Mouse (Mus musculus) midbrain, embryonic 13.5 days (tissue): ENCODE measurements at regions not wholly inside any gene's neighbourhood (a gene's known extent, or its start where the extent isn't known, plus 50 kb on each side); places are given as distances from the start of the nearest gene placed in this dataset.

Source experiments
- ATAC-seq: fragments of 200-750 bp; cut with Nextera tagmentation; 2 replicates; pipeline ENCODE4 v1.8.0; 2017; ENCODE audit warnings: mild to moderate bottlenecking, moderate TSS enrichment, moderate library complexity
- H3K27ac ChIP-seq: fragments of 300-500 bp; sonication (generic); 2 replicates; pipeline ENCODE4 v1.5.1; 2015; ENCODE audit warnings: inconsistent platforms, mild to moderate bottlenecking, moderate library complexity
- H3K27me3 ChIP-seq: fragments of 300-500 bp; sonication (generic); 2 replicates; pipeline ENCODE4 v1.6.1; 2015; ENCODE audit warnings: mild to moderate bottlenecking, inconsistent platforms
- H3K36me3 ChIP-seq: fragments of 300-500 bp; sonication (generic); 2 replicates; pipeline ENCODE4 v1.6.1; 2015; ENCODE audit warnings: mild to moderate bottlenecking, inconsistent platforms
- H3K4me1 ChIP-seq: fragments of 300-500 bp; sonication (generic); replicated peaks from 2 replicates; pipeline ENCODE4 v1.6.1; 2015; ENCODE audit warnings: inconsistent platforms
- H3K4me2 ChIP-seq: fragments of 300-500 bp; sonication (generic); replicated peaks from 2 replicates; pipeline ENCODE4 v1.6.1; 2015; ENCODE audit warnings: moderate library complexity, mild to moderate bottlenecking, inconsistent platforms
- H3K4me3 ChIP-seq: fragments of 300-500 bp; sonication (generic); replicated peaks from 2 replicates; pipeline ENCODE4 v1.5.1; 2015; ENCODE audit warnings: mild to moderate bottlenecking, inconsistent platforms
- H3K9ac ChIP-seq: fragments of 300-500 bp; sonication (generic); replicated peaks from 2 replicates; pipeline ENCODE4 v1.6.1; 2015; ENCODE audit warnings: mild to moderate bottlenecking, inconsistent platforms
- H3K9me3 ChIP-seq: fragments of 300-500 bp; sonication (generic); 2 replicates; pipeline ENCODE4 v1.6.1; 2016; ENCODE audit warnings: mild to moderate bottlenecking, inconsistent platforms
- WGBS: fragments of 180-500 bp; shearing (Covaris S2); methylation state at CpG from one replicate; pipeline ENCODE4 v1.1.7; 2015; 5-methylcytosine and 5-hydroxymethylcytosine counted together

GRCm38 (mm10) chr10:60918020-60918419, 86.6 kb upstream of the Unc5b start:
- Histone ChIP-seq H3K4me2 (no peak overlapping the region), H3K4me3 (no peak overlapping the region), H3K9me3 (no peaks in the 10 kb centered on the region), H3K4me1 (peaks cover 43% of the 10 kb centered on the region), H3K9ac (no peak overlapping the region), H3K36me3 (no peaks in the 10 kb centered on the region), H3K27me3 (peaks cover 28% of the 10 kb centered on the region), H3K27ac (peak overlapping the region; percentile 51)
- ATAC-seq, result peak; percentile 72
- 2% methylated on average over 8 of the region's 8 CpGs for WGBS

- peaks cover 6% of the 10 kb centered on the region; the same call in 1 of the 2 replicates for H3K27me3 ChIP-seq
- 38% methylated on average over 7 of the region's 7 CpGs for WGBS
- H3K9ac ChIP-seq, result no peak overlapping the region
- H3K4me2 ChIP-seq, result no peak overlapping the region
- no peak overlapping the region for H3K27ac ChIP-seq
- H3K4me1 ChIP-seq, result peaks cover 39% of the 10 kb centered on the region
- no peak for ATAC-seq
- H3K9me3 ChIP-seq, result peaks cover 4% of the 10 kb centered on the region; the same call in 1 of the 2 replicates
- H3K36me3 ChIP-seq, result no peaks in the 10 kb centered on the region
- H3K4me3 ChIP-seq, result no peak overlapping the region
Observed at GRCm38 (mm10) chr10:60914391-60914790, 83.0 kb upstream of the Unc5b start.

GRCm38 (mm10) chr10:60913456-60913900, 82.1 kb upstream of the Unc5b start:
- ATAC-seq, result no peak
- no peak overlapping the region for H3K27ac ChIP-seq
- H3K9me3 ChIP-seq, result peaks cover 4% of the 10 kb centered on the region; the same call in 1 of the 2 replicates
- WGBS, result 78% methylated on average over 11 of the region's 11 CpGs
- H3K27me3 ChIP-seq, result peaks cover 6% of the 10 kb centered on the region; the same call in 1 of the 2 replicates
- no peak overlapping the region for H3K4me3 ChIP-seq
- H3K36me3 ChIP-seq, result no peaks in the 10 kb centered on the region
- H3K4me1 ChIP-seq, result peaks cover 35% of the 10 kb centered on the region
- no peak overlapping the region for H3K4me2 ChIP-seq
- no peak overlapping the region for H3K9ac ChIP-seq

GRCm38 (mm10) chr10:60904351-60904750, 73.0 kb upstream of the Unc5b start:
- ATAC-seq, result no peak
- 85% methylated on average over 7 of the region's 7 CpGs for WGBS

GRCm38 (mm10) chr10:60900992-60901391, 69.6 kb upstream of the Unc5b start:
- H3K9ac ChIP-seq, result no peak overlapping the region
- no peaks in the 10 kb centered on the region for H3K36me3 ChIP-seq
- no peaks in the 10 kb centered on the region for H3K27me3 ChIP-seq
- no peaks in the 10 kb centered on the region for H3K9me3 ChIP-seq
- no peaks in the 10 kb centered on the region for H3K4me1 ChIP-seq
- no peak overlapping the region for H3K27ac ChIP-seq
- ATAC-seq, result no peak
- 86% methylated on average over 2 of the region's 2 CpGs for WGBS
- no peak overlapping the region for H3K4me3 ChIP-seq
- no peak overlapping the region for H3K4me2 ChIP-seq

More at GRCm38 (mm10) chr10:60904351-60904750, 73.0 kb upstream of the Unc5b start:
- Histone ChIP-seq H3K9ac (no peak overlapping the region), H3K27ac (no peak overlapping the region), H3K27me3 (no peaks in the 10 kb centered on the region), H3K36me3 (no peaks in the 10 kb centered on the region), H3K9me3 (0 out of 2 replicates have a peak, but pooled peaks cover 3% of the 10 kb centered on the region), H3K4me2 (no peak overlapping the region), H3K4me1 (no peaks in the 10 kb centered on the region), H3K4me3 (no peak overlapping the region)

- H3K27ac ChIP-seq, result peak overlapping the region; percentile 76
- 21% methylated on average over 4 of the region's 4 CpGs for WGBS
Observed at GRCm38 (mm10) chr10:60893810-60894147, 62.4 kb upstream of the Unc5b start.

GRCm38 (mm10) chr10:60893130-60893809, 61.9 kb upstream of the Unc5b start:
- Histone ChIP-seq H3K4me3 (no peak overlapping the region), H3K4me2 (peak overlapping the region; percentile 28), H3K27me3 (no peaks in the 10 kb centered on the region; the same call in 1 of the 2 replicates), H3K27ac (peak overlapping the region; percentile 76), H3K9me3 (no peaks in the 10 kb centered on the region), H3K4me1 (peaks cover 42% of the 10 kb centered on the region), H3K36me3 (no peaks in the 10 kb centered on the region), H3K9ac (no peak overlapping the region; the same call in 1 of the 2 replicates)
- 41% methylated on average over 22 of the region's 22 CpGs for WGBS
- ATAC-seq, result peak; percentile 77

More at GRCm38 (mm10) chr10:60893810-60894147, 62.4 kb upstream of the Unc5b start:
- Histone ChIP-seq H3K9ac (peak overlapping the region; percentile 12; the same call in 1 of the 2 replicates), H3K4me1 (peaks cover 42% of the 10 kb centered on the region), H3K9me3 (no peaks in the 10 kb centered on the region), H3K36me3 (no peaks in the 10 kb centered on the region), H3K4me3 (no peak overlapping the region), H3K27me3 (no peaks in the 10 kb centered on the region; the same call in 1 of the 2 replicates), H3K4me2 (peak overlapping the region; percentile 28)
- peak; percentile 94 for ATAC-seq

- H3K4me3 ChIP-seq, result no peak overlapping the region
- H3K9me3 ChIP-seq, result no peaks in the 10 kb centered on the region
- 48% methylated on average over 4 of the region's 4 CpGs for WGBS
- no peak overlapping the region for H3K4me2 ChIP-seq
- H3K4me1 ChIP-seq, result peaks cover 42% of the 10 kb centered on the region
- peak overlapping the region; percentile 76 for H3K27ac ChIP-seq
- ATAC-seq, result no peak
- no peak overlapping the region for H3K9ac ChIP-seq
- no peaks in the 10 kb centered on the region; the same call in 1 of the 2 replicates for H3K27me3 ChIP-seq
- no peaks in the 10 kb centered on the region for H3K36me3 ChIP-seq
Observed at GRCm38 (mm10) chr10:60892730-60893129, 61.3 kb upstream of the Unc5b start.

GRCm38 (mm10) chr10:60891476-60892170, 60.2 kb upstream of the Unc5b start:
- Histone ChIP-seq H3K27me3 (peaks cover 3% of the 10 kb centered on the region; the same call in 1 of the 2 replicates), H3K27ac (peak overlapping the region; percentile 1; the same call in 1 of the 2 replicates), H3K4me2 (no peak overlapping the region), H3K4me1 (peaks cover 42% of the 10 kb centered on the region), H3K9ac (no peak overlapping the region), H3K9me3 (no peaks in the 10 kb centered on the region), H3K36me3 (no peaks in the 10 kb centered on the region), H3K4me3 (no peak overlapping the region)
- no peak for ATAC-seq
- WGBS, result 69% methylated on average over 13 of the region's 13 CpGs

- Histone ChIP-seq H3K4me3 (no peak overlapping the region), H3K9ac (no peak overlapping the region), H3K27me3 (peaks cover 3% of the 10 kb centered on the region; the same call in 1 of the 2 replicates), H3K4me2 (no peak overlapping the region), H3K4me1 (peaks cover 50% of the 10 kb centered on the region), H3K36me3 (no peaks in the 10 kb centered on the region), H3K9me3 (no peaks in the 10 kb centered on the region), H3K27ac (no peak overlapping the region)
- WGBS, result 81% methylated on average over 13 of the region's 13 CpGs
- no peak for ATAC-seq
Observed at GRCm38 (mm10) chr10:60889792-60890191, 58.4 kb upstream of the Unc5b start.

GRCm38 (mm10) chr10:60888541-60888940, 57.2 kb upstream of the Unc5b start:
- no peak for ATAC-seq
- Histone ChIP-seq H3K27me3 (peaks cover 3% of the 10 kb centered on the region; the same call in 1 of the 2 replicates), H3K36me3 (no peaks in the 10 kb centered on the region), H3K27ac (no peak overlapping the region), H3K9me3 (no peaks in the 10 kb centered on the region), H3K4me2 (no peak overlapping the region), H3K4me1 (peaks cover 39% of the 10 kb centered on the region), H3K9ac (no peak overlapping the region), H3K4me3 (no peak overlapping the region)
- WGBS, result 78% methylated on average over 7 of the region's 7 CpGs
